Mouse (Mus musculus): Measurements from ENCODE around the gene Cxcl1.

The Cxcl1 gene

GRCm38 (mm10) chr5:90884628-90885242, 6.3 kb upstream of the Cxcl1 start:
- DNase-seq (ENCODE audit: low read depth, low spot score): no peak

GRCm38 (mm10) chr5:90888661-90889060, 2.4 kb upstream of the Cxcl1 start:
- DNase-seq (ENCODE audit: low read depth, low spot score): no peak

- no peak for DNase-seq (ENCODE audit: low read depth, low spot score)
Measured at GRCm38 (mm10) chr5:90891464-90891813, 398 bp downstream of the Cxcl1 start.

GRCm38 (mm10) chr5:90894231-90894630, 3.2 kb downstream of the Cxcl1 start:
- no peak for DNase-seq (ENCODE audit: low read depth, low spot score)

GRCm38 (mm10) chr5:90897429-90897828, 6.4 kb downstream of the Cxcl1 start:
- DNase-seq (ENCODE audit: low read depth, low spot score): no peak

GRCm38 (mm10) chr5:90899308-90899707, 8.3 kb downstream of the Cxcl1 start:
- DNase-seq (ENCODE audit: low read depth, low spot score): no peak

GRCm38 (mm10) chr5:90900147-90900546, 9.1 kb downstream of the Cxcl1 start:
- no peak for DNase-seq (ENCODE audit: low read depth, low spot score)

- no peak for DNase-seq (ENCODE audit: low read depth, low spot score)
Measured at GRCm38 (mm10) chr5:90900688-90901087, 9.6 kb downstream of the Cxcl1 start.

GRCm38 (mm10) chr5:90902380-90903260, 11.6 kb downstream of the Cxcl1 start:
- no peak for DNase-seq (ENCODE audit: low read depth, low spot score)

- DNase-seq (ENCODE audit: low read depth, low spot score): no peak
Measured at GRCm38 (mm10) chr5:90903339-90904020, 12.4 kb downstream of the Cxcl1 start, which contains the start of gene Cxcl2. Cxcl2 (plus strand) TSS chr5:90903871.

- peak; percentile 39 for DNase-seq (ENCODE audit: low read depth, low spot score)
Measured at GRCm38 (mm10) chr5:90908983-90909382, 17.9 kb downstream of the Cxcl1 start.

GRCm38 (mm10) chr5:90919495-90919894, 28.5 kb downstream of the Cxcl1 start:
- DNase-seq (ENCODE audit: low read depth, low spot score): no peak

- DNase-seq (ENCODE audit: low read depth, low spot score): no peak
Measured at GRCm38 (mm10) chr5:90922958-90923357, 31.9 kb downstream of the Cxcl1 start.

- no peak for DNase-seq (ENCODE audit: low read depth, low spot score)
Measured at GRCm38 (mm10) chr5:90930546-90930945, 39.5 kb downstream of the Cxcl1 start.

- DNase-seq (ENCODE audit: low read depth, low spot score): peak; percentile 54
Measured at GRCm38 (mm10) chr5:90930971-90931851, 40.2 kb downstream of the Cxcl1 start, which contains the start of gene Mthfd2l. Mthfd2l (plus strand) TSS chr5:90931117.

GRCm38 (mm10) chr5:90931911-90932310, 40.9 kb downstream of the Cxcl1 start:
- DNase-seq (ENCODE audit: low read depth, low spot score): peak; percentile 24

- DNase-seq (ENCODE audit: low read depth, low spot score): no peak
Measured at GRCm38 (mm10) chr5:90936706-90937105, 45.7 kb downstream of the Cxcl1 start.
